Mouse (Mus musculus) kidney, embryonic 15.5 days (tissue): ENCODE data around the gene Sec22c. TPM values are rescaled to one million over a fixed set of nuclear protein-coding genes. Genes with fewer than 3 reads are reported as not detected.

Experiments
- ATAC-seq: fragments of 200-750 bp; cut with Nextera tagmentation; replicated peaks from 2 replicates; pipeline ENCODE4 v1.8.0; 2017; ENCODE audit warnings: moderate TSS enrichment; ENCODE audit not compliant: low FRiP score
- H3K27ac ChIP-seq: fragments of 300-500 bp; sonication (generic); 2 replicates; pipeline ENCODE4 v1.5.1; 2015; ENCODE audit warnings: mild to moderate bottlenecking, inconsistent platforms
- H3K27me3 ChIP-seq: fragments of 300-500 bp; sonication (generic); 2 replicates; pipeline ENCODE4 v1.6.1; 2015; ENCODE audit warnings: inconsistent platforms
- H3K36me3 ChIP-seq: fragments of 300-500 bp; sonication (generic); 2 replicates; pipeline ENCODE4 v1.6.1; 2015; ENCODE audit warnings: inconsistent platforms
- H3K4me1 ChIP-seq: fragments of 300-500 bp; sonication (generic); 2 replicates; pipeline ENCODE4 v1.6.1; 2015; ENCODE audit warnings: inconsistent platforms
- H3K4me2 ChIP-seq: fragments of 300-500 bp; sonication (generic); 2 replicates; pipeline ENCODE4 v1.6.1; 2015; ENCODE audit warnings: moderate library complexity, mild to moderate bottlenecking, inconsistent platforms
- H3K4me3 ChIP-seq: fragments of 300-500 bp; sonication (generic); replicated peaks from 2 replicates; pipeline ENCODE4 v1.5.1; 2015; ENCODE audit warnings: mild to moderate bottlenecking, inconsistent platforms
- H3K9ac ChIP-seq: fragments of 300-500 bp; sonication (generic); 2 replicates; pipeline ENCODE4 v1.6.1; 2015; ENCODE audit warnings: mild to moderate bottlenecking, inconsistent platforms
- H3K9me3 ChIP-seq: fragments of 300-500 bp; sonication (generic); replicated peaks from 2 replicates; pipeline ENCODE4 v1.6.1; 2016; ENCODE audit warnings: inconsistent platforms
- WGBS: fragments of 180-500 bp; shearing (Covaris S2); methylation state at CpG from one replicate; pipeline ENCODE4 v1.1.7; 2015; ENCODE audit warnings: mixed read lengths; 5-methylcytosine and 5-hydroxymethylcytosine counted together
- polyA plus RNA-seq: library from polyadenylated mRNA; unstranded; fragments of >200 nt; fragmentation: Nextera tagmentation; extraction: Ambion mirVana; gene quantifications from 2 replicates; pipeline ENCODE4 v1.2.1, GENCODE M21; 2015

Sec22c gene
- 10.5 and 10.6 TPM in 2 replicates for polyA plus RNA-seq

GRCm38 (mm10) chr9:121704646-121705625, at the start of gene Sec22c:
Gene Sec22c (minus strand): TSS chr9:121705490.
- H3K4me1 ChIP-seq: peaks cover 37% of the 10 kb centered on the region
- H3K9me3 ChIP-seq: no peaks in the 10 kb centered on the region
- H3K27me3 ChIP-seq: no peaks in the 10 kb centered on the region
- H3K36me3 ChIP-seq: no peaks in the 10 kb centered on the region
- WGBS: under 1% methylated on average over 69 of the region's 69 CpGs
- ATAC-seq: peak; percentile 97
- peak within 1 kb of the TSS; percentile 92 for H3K4me3 ChIP-seq
- H3K4me2 ChIP-seq: peak within 1 kb of the TSS; percentile 77
- peak within 1 kb of the TSS; percentile 55 for H3K9ac ChIP-seq
- H3K27ac ChIP-seq: peak within 1 kb of the TSS; percentile 79

GRCm38 (mm10) chr9:121754624-121755023, 49.3 kb upstream of the Sec22c start:
- Histone ChIP-seq H3K36me3 (peaks cover 76% of the 10 kb centered on the region), H3K4me3 (no peak overlapping the region), H3K27ac (no peak overlapping the region), H3K27me3 (no peaks in the 10 kb centered on the region), H3K4me1 (peaks cover 18% of the 10 kb centered on the region), H3K4me2 (no peak overlapping the region), H3K9me3 (no peaks in the 10 kb centered on the region), H3K9ac (no peak overlapping the region)
- ATAC-seq: no peak
- 96% methylated on average over 3 of the region's 3 CpGs for WGBS

GRCm38 (mm10) chr9:121752774-121753173, 47.5 kb upstream of the Sec22c start:
- ATAC-seq: no peak
- H3K4me2 ChIP-seq: no peak overlapping the region
- no peak overlapping the region for H3K4me3 ChIP-seq
- 95% methylated on average over 9 of the region's 9 CpGs for WGBS
- no peak overlapping the region for H3K9ac ChIP-seq
- no peaks in the 10 kb centered on the region for H3K27me3 ChIP-seq
- peaks cover 4% of the 10 kb centered on the region; the same call in 1 of the 2 replicates for H3K4me1 ChIP-seq
- peaks cover 93% of the 10 kb centered on the region for H3K36me3 ChIP-seq
- H3K27ac ChIP-seq: no peak overlapping the region
- H3K9me3 ChIP-seq: no peaks in the 10 kb centered on the region

- Histone ChIP-seq H3K4me3 (no peak overlapping the region), H3K4me1 (no peaks in the 10 kb centered on the region), H3K27ac (no peak overlapping the region), H3K9me3 (no peaks in the 10 kb centered on the region), H3K9ac (no peak overlapping the region), H3K36me3 (peaks cover 91% of the 10 kb centered on the region), H3K27me3 (no peaks in the 10 kb centered on the region), H3K4me2 (no peak overlapping the region)
- 91% methylated on average over 8 of the region's 8 CpGs for WGBS
- ATAC-seq: no peak
Observed at GRCm38 (mm10) chr9:121744051-121744450, 38.8 kb upstream of the Sec22c start.

GRCm38 (mm10) chr9:121741168-121741567, 35.9 kb upstream of the Sec22c start:
- H3K27ac ChIP-seq: no peak overlapping the region
- H3K9me3 ChIP-seq: no peaks in the 10 kb centered on the region
- no peak overlapping the region for H3K9ac ChIP-seq
- no peaks in the 10 kb centered on the region for H3K4me1 ChIP-seq
- ATAC-seq: no peak
- 87% methylated on average over 3 of the region's 3 CpGs for WGBS
- H3K27me3 ChIP-seq: no peaks in the 10 kb centered on the region
- peaks cover 71% of the 10 kb centered on the region for H3K36me3 ChIP-seq
- H3K4me3 ChIP-seq: no peak overlapping the region
- no peak overlapping the region for H3K4me2 ChIP-seq

- Histone ChIP-seq H3K27me3 (no peaks in the 10 kb centered on the region), H3K4me3 (no peak overlapping the region), H3K9me3 (no peaks in the 10 kb centered on the region), H3K4me1 (no peaks in the 10 kb centered on the region), H3K27ac (no peak overlapping the region), H3K36me3 (peaks cover 71% of the 10 kb centered on the region), H3K9ac (no peak overlapping the region), H3K4me2 (no peak overlapping the region)
- 89% methylated on average over 6 of the region's 6 CpGs for WGBS
- ATAC-seq: no peak
Observed at GRCm38 (mm10) chr9:121740490-121740889, 35.2 kb upstream of the Sec22c start.

GRCm38 (mm10) chr9:121719347-121720331, 14.3 kb upstream of the Sec22c start:
- H3K9ac ChIP-seq: peak overlapping the region; percentile 95
- peak overlapping the region; percentile 96 for H3K27ac ChIP-seq
- peak overlapping the region; percentile 87 for H3K4me2 ChIP-seq
- peak overlapping the region; percentile 87 for H3K4me3 ChIP-seq
- peaks cover 7% of the 10 kb centered on the region; the same call in 1 of the 2 replicates for H3K36me3 ChIP-seq
- peaks cover 22% of the 10 kb centered on the region for H3K4me1 ChIP-seq
- no peaks in the 10 kb centered on the region for H3K27me3 ChIP-seq
- H3K9me3 ChIP-seq: no peaks in the 10 kb centered on the region
- ATAC-seq: peak; percentile 81
- under 1% methylated on average over 55 of the region's 87 CpGs for WGBS

- Histone ChIP-seq H3K27ac (peak within 1 kb of the TSS; percentile 96), H3K4me2 (peak within 1 kb of the TSS; percentile 87), H3K4me1 (peaks cover 22% of the 10 kb centered on the region), H3K4me3 (peak within 1 kb of the TSS; percentile 87), H3K27me3 (no peaks in the 10 kb centered on the region), H3K9me3 (no peaks in the 10 kb centered on the region), H3K9ac (peak within 1 kb of the TSS; percentile 95), H3K36me3 (peaks cover 7% of the 10 kb centered on the region; the same call in 1 of the 2 replicates)
- ATAC-seq: peak; percentile 99
- WGBS: under 1% methylated on average over 61 of the region's 61 CpGs
Observed at GRCm38 (mm10) chr9:121718792-121719318, 13.6 kb upstream of the Sec22c start, which contains the start of gene Nktr. Gene Nktr (plus strand): TSS chr9:121719169.

- peaks cover 14% of the 10 kb centered on the region for H3K36me3 ChIP-seq
- ATAC-seq: 0 out of 2 replicates have a peak, but pooled peaks have one; percentile 3
- peak overlapping the region; percentile 96 for H3K27ac ChIP-seq
- no peaks in the 10 kb centered on the region for H3K9me3 ChIP-seq
- 73% methylated on average over 15 of the region's 15 CpGs for WGBS
- peak overlapping the region; percentile 53 for H3K9ac ChIP-seq
- H3K4me3 ChIP-seq: peak overlapping the region; percentile 87
- H3K4me1 ChIP-seq: peaks cover 22% of the 10 kb centered on the region
- H3K4me2 ChIP-seq: peak overlapping the region; percentile 87
- H3K27me3 ChIP-seq: no peaks in the 10 kb centered on the region
Observed at GRCm38 (mm10) chr9:121718070-121718705, 12.9 kb upstream of the Sec22c start.

GRCm38 (mm10) chr9:121717048-121717447, 11.8 kb upstream of the Sec22c start:
- peaks cover 22% of the 10 kb centered on the region for H3K36me3 ChIP-seq
- WGBS: 82% methylated on average over 2 of the region's 2 CpGs
- no peak overlapping the region for H3K4me2 ChIP-seq
- H3K27me3 ChIP-seq: no peaks in the 10 kb centered on the region
- no peaks in the 10 kb centered on the region for H3K9me3 ChIP-seq
- no peak overlapping the region for H3K9ac ChIP-seq
- H3K4me1 ChIP-seq: peaks cover 28% of the 10 kb centered on the region
- H3K4me3 ChIP-seq: no peak overlapping the region
- no peak for ATAC-seq
- H3K27ac ChIP-seq: no peak overlapping the region

- peak overlapping the region; percentile 95 for H3K27ac ChIP-seq
Observed at GRCm38 (mm10) chr9:121710584-121710975, 5.3 kb upstream of the Sec22c start.

More at GRCm38 (mm10) chr9:121710584-121710975, 5.3 kb upstream of the Sec22c start:
- H3K27me3 ChIP-seq: no peaks in the 10 kb centered on the region
- peaks cover 42% of the 10 kb centered on the region for H3K4me1 ChIP-seq
- peak overlapping the region; percentile 88 for H3K9ac ChIP-seq
- H3K9me3 ChIP-seq: no peaks in the 10 kb centered on the region
- ATAC-seq: peak; percentile 20
- H3K4me3 ChIP-seq: peak overlapping the region; percentile 68
- under 1% methylated on average over 18 of the region's 18 CpGs for WGBS
- H3K4me2 ChIP-seq: peak overlapping the region; percentile 82
- peaks cover 15% of the 10 kb centered on the region for H3K36me3 ChIP-seq
